Mouse (Mus musculus): Measurements from ENCODE around the gene Rbm34.
"Not testable (repeated sequence)": the region's sequence is repeated elsewhere in the genome, so short reads cannot be mapped to it uniquely, and the experiment has no call there.

Gene Rbm34

GRCm38 (mm10) chr8:126970579-126971313, at the start of gene Rbm34:
Gene Rbm34 (minus strand): TSS chr8:126971071.
- DNase-seq (ENCODE audit: low spot score): peak; percentile 89

GRCm38 (mm10) chr8:127011668-127012067, 40.8 kb upstream of the Rbm34 start:
- no peak for DNase-seq (ENCODE audit: low spot score)

GRCm38 (mm10) chr8:126994506-126994905, 23.6 kb upstream of the Rbm34 start:
- DNase-seq (ENCODE audit: low spot score): no peak

GRCm38 (mm10) chr8:126989363-126990153, 18.7 kb upstream of the Rbm34 start:
- DNase-seq (ENCODE audit: low spot score): no peak

GRCm38 (mm10) chr8:126988346-126989006, 17.6 kb upstream of the Rbm34 start:
- no peak for DNase-seq (ENCODE audit: low spot score)

GRCm38 (mm10) chr8:126986495-126986894, 15.6 kb upstream of the Rbm34 start:
- DNase-seq (ENCODE audit: low spot score): peak; percentile 75

GRCm38 (mm10) chr8:126980046-126980445, 9.2 kb upstream of the Rbm34 start:
- no peak for DNase-seq (ENCODE audit: low spot score)

GRCm38 (mm10) chr8:126979091-126979920, 8.4 kb upstream of the Rbm34 start:
- DNase-seq (ENCODE audit: low spot score): peak; percentile 22

- not testable (repeated sequence) for DNase-seq (ENCODE audit: low spot score)
Measured at GRCm38 (mm10) chr8:126978535-126978934, 7.7 kb upstream of the Rbm34 start.

- no peak for DNase-seq (ENCODE audit: low spot score)
Measured at GRCm38 (mm10) chr8:126978028-126978427, 7.2 kb upstream of the Rbm34 start.

- DNase-seq (ENCODE audit: low spot score): no peak
Measured at GRCm38 (mm10) chr8:126976608-126977348, 5.9 kb upstream of the Rbm34 start.

GRCm38 (mm10) chr8:126975706-126976105, 4.8 kb upstream of the Rbm34 start:
- no peak for DNase-seq (ENCODE audit: low spot score)

GRCm38 (mm10) chr8:126974511-126974910, 3.6 kb upstream of the Rbm34 start:
- DNase-seq (ENCODE audit: low spot score): no peak

GRCm38 (mm10) chr8:126973686-126974265, 2.9 kb upstream of the Rbm34 start:
- no peak for DNase-seq (ENCODE audit: low spot score)

- no peak for DNase-seq (ENCODE audit: low spot score)
Measured at GRCm38 (mm10) chr8:126972649-126973048, 1.8 kb upstream of the Rbm34 start.

- DNase-seq (ENCODE audit: low spot score): no peak
Measured at GRCm38 (mm10) chr8:126972102-126972501, 1.2 kb upstream of the Rbm34 start.

- no peak for DNase-seq (ENCODE audit: low spot score)
Measured at GRCm38 (mm10) chr8:126971314-126971664, 418 bp upstream of the Rbm34 start.

GRCm38 (mm10) chr8:126969546-126969945, 1.3 kb downstream of the Rbm34 start:
- no peak for DNase-seq (ENCODE audit: low spot score)

GRCm38 (mm10) chr8:126968107-126968506, 2.8 kb downstream of the Rbm34 start:
- DNase-seq (ENCODE audit: low spot score): no peak

- DNase-seq (ENCODE audit: low spot score): no peak
Measured at GRCm38 (mm10) chr8:126965246-126965645, 5.6 kb downstream of the Rbm34 start.

GRCm38 (mm10) chr8:126962871-126963270, 8.0 kb downstream of the Rbm34 start:
- DNase-seq (ENCODE audit: low spot score): no peak

Data from urinary bladder, postnatal 25 days (tissue).